Mouse (Mus musculus): ENCODE measurements around the gene Lsm2. TPM values are rescaled to one million over a fixed set of nuclear protein-coding genes. Genes with fewer than 3 reads are reported as not detected.
"Not testable (repeated sequence)": the region's sequence is repeated elsewhere in the genome, so short reads cannot be mapped to it uniquely, and the experiment has no call there.

The Lsm2 gene
- polyA plus RNA-seq, 1 experiment = 133 TPM

- H3ac ChIP-seq (ENCODE audit: control insufficient read depth, insufficient read length, low read depth) = peak overlapping the region; percentile 92
- peak overlapping the region; percentile 34 for H3K4me3 ChIP-seq (ENCODE audit: insufficient read depth, poor library complexity, severe bottlenecking)
- no peak for TF ChIP-seq MAX (IDR thresholded peaks at IDR 0.05)
- no peak for TF ChIP-seq MYOD1 (IDR thresholded peaks at IDR 0.05; ENCODE audit: control insufficient read depth, insufficient read length, low read depth)
- no peak for TF ChIP-seq CTCF (IDR thresholded peaks at IDR 0.05; ENCODE audit: control insufficient read depth, insufficient read depth, insufficient read length)
- TF ChIP-seq FOSL1 (IDR thresholded peaks at IDR 0.05; ENCODE audit: insufficient read depth, low read length, poor library complexity, severe bottlenecking) = no peak
- TF ChIP-seq CEBPB (IDR thresholded peaks at IDR 0.05; ENCODE audit: low read depth) = no peak
- no peak for TF ChIP-seq USF1 (IDR thresholded peaks at IDR 0.05; ENCODE audit: low read depth)
- no peak for TF ChIP-seq MYOG (IDR thresholded peaks at IDR 0.05; ENCODE audit: control insufficient read depth, extremely low read depth, insufficient read length)
- no peaks in the 10 kb centered on the region for H3K36me3 ChIP-seq (ENCODE audit: control insufficient read depth, insufficient read depth)
- H3K79me3 ChIP-seq (ENCODE audit: low read depth) = no peaks in the 10 kb centered on the region
- no peaks in the 10 kb centered on the region for H3K79me2 ChIP-seq (ENCODE audit: control insufficient read depth, insufficient read depth)
- no peaks in the 10 kb centered on the region for H3K27me3 ChIP-seq (ENCODE audit: control insufficient read depth, insufficient read depth, insufficient read length)
Observed at GRCm38 (mm10) chr17:34959881-34960515, 21.7 kb upstream of the Lsm2 start.

- no peaks in the 10 kb centered on the region for H3K79me2 ChIP-seq (ENCODE audit: control insufficient read depth, insufficient read depth)
- H3K79me3 ChIP-seq (ENCODE audit: low read depth) = no peaks in the 10 kb centered on the region
- no peaks in the 10 kb centered on the region for H3K36me3 ChIP-seq (ENCODE audit: control insufficient read depth, insufficient read depth)
- H3ac ChIP-seq (ENCODE audit: control insufficient read depth, insufficient read length, low read depth) = no peak overlapping the region
- TF ChIP-seq MYOD1 (IDR thresholded peaks at IDR 0.05; ENCODE audit: control insufficient read depth, insufficient read length, low read depth) (no peak), MAX (IDR thresholded peaks at IDR 0.05) (no peak), USF1 (IDR thresholded peaks at IDR 0.05; ENCODE audit: low read depth) (no peak), CTCF (IDR thresholded peaks at IDR 0.05; ENCODE audit: control insufficient read depth, insufficient read depth, insufficient read length) (no peak), FOSL1 (IDR thresholded peaks at IDR 0.05; ENCODE audit: insufficient read depth, low read length, poor library complexity, severe bottlenecking) (no peak), CEBPB (IDR thresholded peaks at IDR 0.05; ENCODE audit: low read depth) (no peak), MYOG (IDR thresholded peaks at IDR 0.05; ENCODE audit: control insufficient read depth, extremely low read depth, insufficient read length) (no peak)
- no peak overlapping the region for H3K4me3 ChIP-seq (ENCODE audit: insufficient read depth, poor library complexity, severe bottlenecking)
- H3K27me3 ChIP-seq (ENCODE audit: control insufficient read depth, insufficient read depth, insufficient read length) = no peaks in the 10 kb centered on the region
Observed at GRCm38 (mm10) chr17:34960702-34961493, 20.8 kb upstream of the Lsm2 start.

- Histone ChIP-seq H3K4me3 (ENCODE audit: insufficient read depth, poor library complexity, severe bottlenecking) (no peak overlapping the region), H3K36me3 (ENCODE audit: control insufficient read depth, insufficient read depth) (no peaks in the 10 kb centered on the region), H3ac (ENCODE audit: control insufficient read depth, insufficient read length, low read depth) (no peak overlapping the region), H3K27me3 (ENCODE audit: control insufficient read depth, insufficient read depth, insufficient read length) (no peaks in the 10 kb centered on the region), H3K79me2 (ENCODE audit: control insufficient read depth, insufficient read depth) (no peaks in the 10 kb centered on the region), H3K79me3 (ENCODE audit: low read depth) (no peaks in the 10 kb centered on the region)
- TF ChIP-seq MYOG (IDR thresholded peaks at IDR 0.05; ENCODE audit: control insufficient read depth, extremely low read depth, insufficient read length) = no peak
- TF ChIP-seq CEBPB (IDR thresholded peaks at IDR 0.05; ENCODE audit: low read depth) = no peak
Observed at GRCm38 (mm10) chr17:34962125-34962524, 19.5 kb upstream of the Lsm2 start.

DNA sequence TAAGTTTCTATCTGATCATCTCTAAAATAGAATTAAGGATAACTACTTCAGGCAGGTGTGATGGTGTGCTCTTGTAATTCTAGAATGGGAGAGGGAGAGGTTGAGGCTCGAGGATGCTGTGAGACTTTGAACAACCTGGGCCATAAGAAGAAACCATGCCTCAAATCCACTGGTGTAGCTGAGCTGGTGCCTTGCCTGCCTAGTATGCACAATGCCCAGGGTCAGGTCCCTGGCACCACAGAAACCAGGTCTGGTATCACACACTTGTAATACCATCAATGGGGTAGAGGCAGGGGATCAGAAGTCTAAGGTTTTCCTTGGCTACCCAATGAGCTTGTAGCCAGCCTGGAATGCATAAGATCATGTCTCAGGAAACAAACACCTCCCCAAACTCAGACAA is 18.8 kb upstream of the Lsm2 start:
- TF ChIP-seq MYOG (IDR thresholded peaks at IDR 0.05; ENCODE audit: control insufficient read depth, extremely low read depth, insufficient read length) (no peak), MAX (IDR thresholded peaks at IDR 0.05) (no peak), MYOD1 (IDR thresholded peaks at IDR 0.05; ENCODE audit: control insufficient read depth, insufficient read length, low read depth) (no peak)
- H3ac ChIP-seq (ENCODE audit: control insufficient read depth, insufficient read length, low read depth) = no peak overlapping the region
- no peaks in the 10 kb centered on the region for H3K79me3 ChIP-seq (ENCODE audit: low read depth)
- no peaks in the 10 kb centered on the region for H3K79me2 ChIP-seq (ENCODE audit: control insufficient read depth, insufficient read depth)
- no peaks in the 10 kb centered on the region for H3K27me3 ChIP-seq (ENCODE audit: control insufficient read depth, insufficient read depth, insufficient read length)
- H3K4me3 ChIP-seq (ENCODE audit: insufficient read depth, poor library complexity, severe bottlenecking) = no peak overlapping the region
- H3K36me3 ChIP-seq (ENCODE audit: control insufficient read depth, insufficient read depth) = no peaks in the 10 kb centered on the region

DNA sequence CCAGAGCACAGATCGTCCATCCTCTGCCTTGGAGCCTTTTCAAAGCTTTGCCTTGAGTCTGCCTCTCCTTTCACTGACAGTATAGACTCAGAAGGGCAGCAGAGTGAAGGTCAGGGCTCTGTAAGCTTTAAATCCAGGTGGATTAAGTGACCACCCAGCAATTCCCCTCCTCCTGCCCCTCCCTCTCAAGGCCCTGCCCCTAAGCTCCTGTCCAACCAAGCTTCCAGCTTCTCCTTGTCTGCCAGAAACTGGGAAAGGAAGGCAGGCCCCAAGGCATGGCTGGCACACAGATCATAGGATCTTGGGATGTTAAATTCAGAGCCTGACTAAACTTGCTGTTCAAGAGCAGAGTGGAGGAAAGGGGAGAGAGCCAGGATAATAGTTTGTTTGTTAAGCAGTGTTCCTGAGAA is 17.0 kb upstream of the Lsm2 start:
- H3K79me2 ChIP-seq (ENCODE audit: control insufficient read depth, insufficient read depth) = no peaks in the 10 kb centered on the region
- H3ac ChIP-seq (ENCODE audit: control insufficient read depth, insufficient read length, low read depth) = no peak overlapping the region
- H3K36me3 ChIP-seq (ENCODE audit: control insufficient read depth, insufficient read depth) = no peaks in the 10 kb centered on the region
- no peak overlapping the region for H3K4me3 ChIP-seq (ENCODE audit: insufficient read depth, poor library complexity, severe bottlenecking)
- no peaks in the 10 kb centered on the region for H3K79me3 ChIP-seq (ENCODE audit: low read depth)
- TF ChIP-seq MYOD1 (IDR thresholded peaks at IDR 0.05; ENCODE audit: control insufficient read depth, insufficient read length, low read depth) (no peak), MAX (IDR thresholded peaks at IDR 0.05) (no peak), CTCF (IDR thresholded peaks at IDR 0.05; ENCODE audit: control insufficient read depth, insufficient read depth, insufficient read length) (no peak), CEBPB (IDR thresholded peaks at IDR 0.05; ENCODE audit: low read depth) (no peak), MYOG (IDR thresholded peaks at IDR 0.05; ENCODE audit: control insufficient read depth, extremely low read depth, insufficient read length) (no peak), USF1 (IDR thresholded peaks at IDR 0.05; ENCODE audit: low read depth) (no peak), FOSL1 (IDR thresholded peaks at IDR 0.05; ENCODE audit: insufficient read depth, low read length, poor library complexity, severe bottlenecking) (no peak)
- no peaks in the 10 kb centered on the region for H3K27me3 ChIP-seq (ENCODE audit: control insufficient read depth, insufficient read depth, insufficient read length)

DNA sequence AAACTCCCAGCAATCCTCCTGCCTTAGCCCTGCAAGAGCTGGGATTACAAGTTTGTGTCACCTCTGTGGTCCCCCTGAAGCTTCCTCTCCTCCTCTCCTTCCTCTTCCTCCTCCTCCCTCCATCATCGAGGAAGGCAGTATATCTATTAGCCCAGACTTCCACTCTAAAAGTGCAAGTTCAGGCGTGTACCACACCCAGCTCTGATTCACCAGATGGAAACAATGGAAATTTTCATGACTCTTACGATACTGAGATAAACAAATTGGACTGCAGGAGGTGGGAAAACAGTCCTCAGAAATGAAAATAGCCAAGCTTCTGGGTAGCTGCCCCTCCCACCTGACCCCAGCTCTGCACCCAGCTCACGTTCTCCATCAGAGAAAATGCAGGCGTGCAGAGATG is 16.0 kb upstream of the Lsm2 start:
- TF ChIP-seq MYOD1 (IDR thresholded peaks at IDR 0.05; ENCODE audit: control insufficient read depth, insufficient read length, low read depth) (no peak), MYOG (IDR thresholded peaks at IDR 0.05; ENCODE audit: control insufficient read depth, extremely low read depth, insufficient read length) (no peak), CTCF (IDR thresholded peaks at IDR 0.05; ENCODE audit: control insufficient read depth, insufficient read depth, insufficient read length) (no peak), CEBPB (IDR thresholded peaks at IDR 0.05; ENCODE audit: low read depth) (no peak), FOSL1 (IDR thresholded peaks at IDR 0.05; ENCODE audit: insufficient read depth, low read length, poor library complexity, severe bottlenecking) (no peak), USF1 (IDR thresholded peaks at IDR 0.05; ENCODE audit: low read depth) (no peak), MAX (IDR thresholded peaks at IDR 0.05) (no peak)
- Histone ChIP-seq H3K79me2 (ENCODE audit: control insufficient read depth, insufficient read depth) (no peaks in the 10 kb centered on the region), H3K27me3 (ENCODE audit: control insufficient read depth, insufficient read depth, insufficient read length) (no peaks in the 10 kb centered on the region)

DNA sequence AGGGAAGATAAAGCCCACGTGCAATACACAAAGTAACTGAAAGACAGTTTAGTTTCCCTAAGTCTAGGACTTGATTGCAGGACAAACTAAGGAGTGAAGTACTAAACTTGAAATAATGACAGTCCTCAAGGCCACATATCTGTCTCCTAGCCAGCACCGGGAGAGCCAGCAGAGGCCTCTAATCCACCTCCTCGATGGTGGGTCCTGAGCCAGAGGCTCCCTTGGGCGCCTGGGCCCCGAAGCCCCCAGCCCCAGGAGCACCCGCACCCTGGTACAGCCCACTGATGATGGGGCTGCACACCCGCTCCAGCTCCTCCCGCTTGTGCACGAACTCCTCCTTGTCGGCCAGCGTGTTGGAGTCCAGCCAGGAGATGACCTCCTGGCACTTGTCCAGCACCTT is 11.8 kb upstream of the Lsm2 start, which contains the start of gene Gm20481:
Gene Gm20481, plus strand, starts transcription at position 91 of the 400 bp plus-strand sequence.
- not testable (repeated sequence) for H3K27me3 ChIP-seq (ENCODE audit: control insufficient read depth, insufficient read depth, insufficient read length); H3K36me3 ChIP-seq (ENCODE audit: control insufficient read depth, insufficient read depth); H3K4me3 ChIP-seq (ENCODE audit: insufficient read depth, poor library complexity, severe bottlenecking)

More for the DNA sequence above, 16.0 kb upstream of the Lsm2 start:
- no peak overlapping the region for H3K4me3 ChIP-seq (ENCODE audit: insufficient read depth, poor library complexity, severe bottlenecking)
- H3K36me3 ChIP-seq (ENCODE audit: control insufficient read depth, insufficient read depth) = no peaks in the 10 kb centered on the region
- H3K79me3 ChIP-seq (ENCODE audit: low read depth) = no peaks in the 10 kb centered on the region
- peak overlapping the region; percentile 60 for H3ac ChIP-seq (ENCODE audit: control insufficient read depth, insufficient read length, low read depth)

GRCm38 (mm10) chr17:34970850-34971249 is 10.8 kb upstream of the Lsm2 start:
- not testable (repeated sequence) for H3ac ChIP-seq (ENCODE audit: control insufficient read depth, insufficient read length, low read depth); H3K36me3 ChIP-seq (ENCODE audit: control insufficient read depth, insufficient read depth); H3K4me3 ChIP-seq (ENCODE audit: insufficient read depth, poor library complexity, severe bottlenecking); H3K79me2 ChIP-seq (ENCODE audit: control insufficient read depth, insufficient read depth); H3K79me3 ChIP-seq (ENCODE audit: low read depth); H3K27me3 ChIP-seq (ENCODE audit: control insufficient read depth, insufficient read depth, insufficient read length)

More for the DNA sequence above, 11.8 kb upstream of the Lsm2 start, which contains the start of gene Gm20481:
- H3K79me2 ChIP-seq (ENCODE audit: control insufficient read depth, insufficient read depth); H3K79me3 ChIP-seq (ENCODE audit: low read depth); H3ac ChIP-seq (ENCODE audit: control insufficient read depth, insufficient read length, low read depth): not testable (repeated sequence)

Data from C2C12 (cell line).